Mouse (Mus musculus) forebrain, embryonic 15.5 days (tissue): ENCODE data around the gene Tshz3. TPM values are rescaled to one million over a fixed set of nuclear protein-coding genes. Genes with fewer than 3 reads are reported as not detected.

Source experiments
- ATAC-seq: fragments of 200-750 bp; cut with Nextera tagmentation; replicated peaks from 2 replicates; pipeline ENCODE4 v1.8.0; 2017; ENCODE audit warnings: mild to moderate bottlenecking, moderate TSS enrichment, moderate library complexity
- H3K27ac ChIP-seq: fragments of 300-500 bp; sonication (generic); replicated peaks from 2 replicates; pipeline ENCODE4 v1.5.1; 2015; ENCODE audit warnings: mild to moderate bottlenecking, inconsistent platforms
- H3K27me3 ChIP-seq: fragments of 300-500 bp; sonication (generic); 2 replicates; pipeline ENCODE4 v1.6.1; 2015; ENCODE audit warnings: inconsistent platforms
- H3K36me3 ChIP-seq: fragments of 300-500 bp; sonication (generic); 2 replicates; pipeline ENCODE4 v1.6.1; 2015; ENCODE audit warnings: mild to moderate bottlenecking, inconsistent platforms
- H3K4me1 ChIP-seq: fragments of 300-500 bp; sonication (generic); 2 replicates; pipeline ENCODE4 v1.6.1; 2015; ENCODE audit warnings: inconsistent platforms
- H3K4me2 ChIP-seq: fragments of 300-500 bp; sonication (generic); replicated peaks from 2 replicates; pipeline ENCODE4 v1.6.1; 2015; ENCODE audit warnings: mild to moderate bottlenecking, inconsistent platforms
- H3K4me3 ChIP-seq: fragments of 300-500 bp; sonication (generic); 2 replicates; pipeline ENCODE4 v1.5.1; 2015; ENCODE audit warnings: mild to moderate bottlenecking, inconsistent platforms
- H3K9ac ChIP-seq: fragments of 300-500 bp; sonication (generic); replicated peaks from 2 replicates; pipeline ENCODE4 v1.6.1; 2015; ENCODE audit warnings: mild to moderate bottlenecking, inconsistent platforms
- H3K9me3 ChIP-seq: fragments of 300-500 bp; sonication (generic); 2 replicates; pipeline ENCODE4 v1.6.1; 2016; ENCODE audit warnings: inconsistent platforms
- WGBS: fragments of 180-500 bp; shearing (Covaris S2); methylation state at CpG from one replicate; pipeline ENCODE4 v1.1.7; 2015; ENCODE audit warnings: mixed read lengths; 5-methylcytosine and 5-hydroxymethylcytosine counted together
- polyA plus RNA-seq: library from polyadenylated mRNA; unstranded; fragments of >200 nt; fragmentation: Nextera tagmentation; extraction: Ambion mirVana; gene quantifications from 2 replicates; pipeline ENCODE4 v1.2.1, GENCODE M21; 2015

Tshz3 gene
- polyA plus RNA-seq, 1 experiment from 2014 or later = 20.0 TPM

DNA sequence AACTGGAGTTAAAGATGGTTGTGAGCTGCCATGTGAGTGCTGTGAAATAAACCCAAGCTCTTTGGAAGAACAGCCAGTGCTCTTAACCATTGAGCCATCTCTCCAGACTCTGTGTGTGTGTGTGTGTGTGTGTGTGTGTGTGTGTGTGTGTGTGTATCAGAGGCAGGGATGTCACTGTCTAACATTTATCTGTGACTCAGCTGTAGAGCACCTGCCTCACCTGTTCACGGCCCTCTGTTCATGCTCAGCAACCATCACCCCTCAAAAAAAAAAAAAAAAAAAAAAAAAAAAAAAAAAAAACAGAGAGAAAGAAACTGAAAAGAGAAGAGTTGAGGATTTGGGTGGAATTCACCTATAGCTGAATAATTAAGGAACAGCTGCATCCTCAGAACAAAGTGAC is 10.4 kb upstream of the Tshz3 start:
- 82% methylated on average over 1 of the region's 1 CpGs for WGBS
- no peak overlapping the region for H3K4me2 ChIP-seq
- no peak overlapping the region for H3K27ac ChIP-seq
- no peak overlapping the region for H3K4me3 ChIP-seq
- H3K4me1 ChIP-seq = peaks cover 14% of the 10 kb centered on the region
- H3K36me3 ChIP-seq = no peaks in the 10 kb centered on the region
- peaks cover 33% of the 10 kb centered on the region for H3K27me3 ChIP-seq
- no peaks in the 10 kb centered on the region for H3K9me3 ChIP-seq
- ATAC-seq = no peak
- H3K9ac ChIP-seq = no peak overlapping the region

DNA sequence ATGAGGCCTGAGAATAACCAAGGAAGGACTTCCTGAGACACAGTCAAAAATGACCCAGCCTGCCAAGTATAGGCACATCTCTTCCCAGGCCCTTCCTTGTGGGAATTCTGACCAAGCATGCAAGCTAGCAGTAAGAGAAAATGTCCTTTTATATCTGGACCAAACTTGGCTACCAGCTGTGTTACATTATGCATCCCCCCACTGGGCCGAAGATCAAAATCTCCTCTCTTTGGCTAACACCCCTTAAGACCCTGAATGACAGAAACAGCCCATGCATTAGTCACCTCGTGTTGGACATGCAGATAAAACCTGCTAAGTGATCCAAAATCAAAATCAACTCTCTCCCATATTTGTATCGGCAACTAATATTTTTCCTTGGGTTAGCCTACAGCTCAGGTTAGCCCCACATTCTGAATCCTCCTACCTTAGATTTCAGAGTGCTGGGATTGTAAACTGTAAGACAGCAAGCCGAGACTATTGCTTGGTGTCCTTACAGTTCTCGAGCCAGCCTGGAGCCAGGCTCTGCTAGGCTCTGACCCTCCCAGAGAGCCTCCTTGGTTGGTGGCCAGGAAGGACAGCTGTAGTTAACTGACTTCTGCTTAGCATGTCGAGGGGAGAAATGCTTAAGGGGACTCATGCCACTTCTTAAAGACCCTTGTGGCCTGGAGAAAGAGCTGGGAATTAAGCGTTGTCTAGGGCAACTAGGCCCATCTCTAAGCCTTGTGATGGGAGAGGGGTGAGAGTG is 8.7 kb upstream of the Tshz3 start:
- no peaks in the 10 kb centered on the region for H3K36me3 ChIP-seq
- WGBS = 70% methylated on average over 7 of the region's 7 CpGs
- peaks cover 16% of the 10 kb centered on the region for H3K4me1 ChIP-seq
- H3K4me3 ChIP-seq = no peak overlapping the region
- H3K9ac ChIP-seq = no peak overlapping the region
- peaks cover 49% of the 10 kb centered on the region for H3K27me3 ChIP-seq
- no peak overlapping the region for H3K4me2 ChIP-seq
- H3K9me3 ChIP-seq = no peaks in the 10 kb centered on the region
- no peak for ATAC-seq
- no peak overlapping the region for H3K27ac ChIP-seq

DNA sequence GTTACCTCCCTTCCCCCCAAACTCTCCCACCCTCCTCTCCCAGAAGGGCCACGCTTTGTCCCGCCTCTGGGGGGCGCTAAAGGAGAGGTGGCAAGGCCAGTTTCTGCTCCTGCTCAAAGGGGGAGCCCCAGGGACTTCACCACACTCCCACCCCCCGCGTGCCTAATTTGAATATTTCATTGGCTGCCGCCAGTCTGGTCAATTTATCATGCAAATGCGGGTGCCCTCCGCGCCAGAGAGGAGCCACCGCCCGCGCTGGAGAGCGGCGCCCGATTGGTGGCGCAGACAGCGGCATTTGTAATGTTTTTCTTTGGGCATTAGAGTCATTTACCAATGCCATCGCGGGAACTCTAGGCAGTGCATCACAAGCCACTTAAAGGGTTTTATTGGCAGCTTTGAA is 7.4 kb upstream of the Tshz3 start:
- Histone ChIP-seq H3K4me3 (no peak overlapping the region), H3K9ac (no peak overlapping the region), H3K27ac (no peak overlapping the region), H3K9me3 (no peaks in the 10 kb centered on the region), H3K4me1 (peaks cover 21% of the 10 kb centered on the region), H3K27me3 (peaks cover 59% of the 10 kb centered on the region), H3K36me3 (no peaks in the 10 kb centered on the region), H3K4me2 (no peak overlapping the region; the same call in 1 of the 2 replicates)
- WGBS = under 1% methylated on average over 19 of the region's 19 CpGs
- peak; percentile 29; the same call in 1 of the 2 replicates for ATAC-seq

DNA sequence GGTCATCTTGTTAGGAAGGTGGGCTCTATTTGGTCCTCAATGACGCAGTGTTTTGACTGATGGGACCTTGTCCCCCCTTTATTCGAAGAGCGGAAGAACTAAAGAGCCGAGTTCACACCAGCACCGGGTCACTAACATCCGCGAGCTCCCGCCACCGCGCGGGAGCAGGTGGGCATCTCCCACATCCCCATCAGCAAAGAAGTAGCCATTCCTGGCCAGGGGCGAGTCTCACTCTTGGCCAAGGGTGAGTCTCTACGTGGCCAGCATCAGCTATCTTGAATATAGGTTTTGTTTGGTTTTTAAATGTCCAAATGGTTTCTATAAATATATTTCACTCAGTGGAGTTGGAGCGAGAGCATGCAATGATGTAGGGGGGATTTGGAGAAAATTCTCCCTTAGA is 6.3 kb upstream of the Tshz3 start:
- H3K4me2 ChIP-seq = no peak overlapping the region
- peaks cover 29% of the 10 kb centered on the region for H3K4me1 ChIP-seq
- ATAC-seq = no peak
- no peaks in the 10 kb centered on the region for H3K9me3 ChIP-seq
- no peaks in the 10 kb centered on the region for H3K36me3 ChIP-seq
- peaks cover 63% of the 10 kb centered on the region for H3K27me3 ChIP-seq
- H3K4me3 ChIP-seq = no peak overlapping the region
- H3K9ac ChIP-seq = no peak overlapping the region
- 1% methylated on average over 14 of the region's 14 CpGs for WGBS
- no peak overlapping the region for H3K27ac ChIP-seq

DNA sequence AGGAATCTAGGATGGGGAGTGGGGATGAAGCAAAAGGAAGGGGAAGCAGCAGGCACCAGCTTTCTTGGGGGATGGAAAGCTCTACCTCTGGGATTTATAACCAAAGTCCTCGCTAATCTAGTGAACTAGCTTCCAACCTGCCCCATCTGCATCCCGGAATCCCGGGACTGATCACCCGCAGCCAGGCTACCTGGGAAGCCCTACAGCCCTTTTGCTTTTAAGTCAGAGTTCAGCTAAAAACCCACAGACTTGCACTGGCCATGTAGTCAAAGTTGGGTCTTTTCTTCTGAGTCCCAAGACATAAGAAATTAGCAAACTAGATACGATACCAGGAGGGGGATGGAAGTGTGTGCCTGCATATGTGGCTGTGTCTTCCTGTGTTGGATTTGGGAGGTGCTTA is 5.5 kb upstream of the Tshz3 start:
- Histone ChIP-seq H3K27me3 (peaks cover 63% of the 10 kb centered on the region), H3K4me2 (no peak overlapping the region), H3K4me3 (no peak overlapping the region), H3K9me3 (no peaks in the 10 kb centered on the region), H3K36me3 (no peaks in the 10 kb centered on the region), H3K4me1 (peaks cover 34% of the 10 kb centered on the region), H3K9ac (no peak overlapping the region), H3K27ac (no peak overlapping the region)
- no peak for ATAC-seq
- 13% methylated on average over 5 of the region's 5 CpGs for WGBS

DNA sequence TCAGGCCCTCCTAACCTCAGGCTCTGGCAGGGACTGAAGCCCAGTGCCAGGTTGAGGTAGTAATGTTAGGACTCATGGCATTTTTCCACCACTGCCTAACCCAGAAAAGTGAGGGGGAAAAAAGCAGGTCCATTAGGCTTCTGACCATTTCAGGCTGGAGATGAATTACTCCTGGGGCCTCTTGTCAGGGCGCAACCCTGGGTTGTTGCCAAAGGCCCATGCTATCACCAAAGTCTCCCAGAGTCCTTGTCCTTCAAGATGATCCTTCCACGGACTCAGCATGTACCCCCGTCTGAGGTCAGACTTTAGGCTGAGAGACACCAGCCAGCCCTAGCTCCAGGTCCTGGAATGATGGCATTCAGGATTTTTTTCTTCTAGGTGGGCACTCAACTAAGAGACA is 4.8 kb upstream of the Tshz3 start:
- peaks cover 34% of the 10 kb centered on the region for H3K4me1 ChIP-seq
- no peak overlapping the region for H3K4me2 ChIP-seq
- no peak overlapping the region for H3K4me3 ChIP-seq
- no peaks in the 10 kb centered on the region for H3K36me3 ChIP-seq
- 38% methylated on average over 3 of the region's 3 CpGs for WGBS
- no peak for ATAC-seq
- no peaks in the 10 kb centered on the region for H3K9me3 ChIP-seq
- H3K27me3 ChIP-seq = peaks cover 63% of the 10 kb centered on the region
- no peak overlapping the region for H3K9ac ChIP-seq
- no peak overlapping the region for H3K27ac ChIP-seq

DNA sequence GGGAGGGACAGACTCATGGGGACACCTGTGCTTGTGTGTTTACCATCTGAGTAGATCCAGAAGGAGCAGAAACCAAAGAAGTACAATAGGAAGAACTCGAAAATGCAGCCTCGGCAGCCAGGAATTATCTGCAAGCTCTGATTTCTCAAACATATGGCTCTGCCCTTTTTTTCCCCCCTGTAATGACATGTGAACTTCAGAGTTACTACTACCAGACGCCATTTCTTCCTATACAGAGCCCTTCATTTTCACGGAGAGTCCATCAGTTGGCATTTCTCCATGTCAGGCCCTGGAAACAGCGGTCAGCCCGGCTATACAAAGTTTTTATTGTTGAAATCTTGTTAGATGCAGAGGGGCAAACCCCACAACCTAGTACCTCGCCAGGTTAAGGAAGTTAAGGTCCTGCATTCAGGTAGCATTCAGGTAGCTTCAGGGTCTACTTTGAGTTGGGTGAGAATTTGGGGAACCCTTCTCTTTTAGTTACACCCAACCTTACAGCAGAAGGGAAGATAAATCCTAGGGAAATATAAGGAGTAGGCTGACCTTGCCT is 3.2 kb upstream of the Tshz3 start:
- H3K4me1 ChIP-seq = peaks cover 47% of the 10 kb centered on the region
- H3K9me3 ChIP-seq = no peaks in the 10 kb centered on the region
- no peak overlapping the region for H3K9ac ChIP-seq
- H3K4me3 ChIP-seq = peak overlapping the region; percentile 90
- ATAC-seq = no peak
- 15% methylated on average over 7 of the region's 7 CpGs for WGBS
- H3K27ac ChIP-seq = no peak overlapping the region
- H3K4me2 ChIP-seq = peak overlapping the region; percentile 94
- H3K36me3 ChIP-seq = no peaks in the 10 kb centered on the region
- H3K27me3 ChIP-seq = peaks cover 58% of the 10 kb centered on the region

DNA sequence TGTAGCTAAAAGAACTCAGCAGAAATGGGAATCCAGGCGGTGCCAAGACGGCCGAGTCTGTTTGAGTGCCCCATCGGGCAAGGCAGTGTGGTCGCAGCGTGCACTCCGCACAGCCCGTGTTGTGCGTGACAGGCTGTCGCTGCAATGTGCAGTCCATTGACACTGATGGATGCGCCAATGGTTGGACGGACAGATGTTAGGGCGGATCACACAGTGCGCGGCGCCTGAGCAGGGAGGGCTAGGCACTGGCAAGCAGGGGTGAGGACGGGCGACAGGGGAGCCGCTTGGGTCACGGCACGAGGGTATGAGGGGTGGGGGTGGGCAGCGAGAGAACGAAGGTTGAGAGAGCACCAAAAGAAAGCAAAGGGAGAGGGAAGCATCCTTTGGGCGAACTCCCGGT is 2.6 kb upstream of the Tshz3 start:
- Histone ChIP-seq H3K9ac (peak overlapping the region; percentile 51), H3K9me3 (no peaks in the 10 kb centered on the region), H3K4me2 (peak overlapping the region; percentile 94), H3K36me3 (no peaks in the 10 kb centered on the region), H3K4me3 (peak overlapping the region; percentile 90), H3K4me1 (peaks cover 50% of the 10 kb centered on the region), H3K27ac (no peak overlapping the region), H3K27me3 (peaks cover 53% of the 10 kb centered on the region)
- no peak for ATAC-seq
- WGBS = under 1% methylated on average over 25 of the region's 25 CpGs

DNA sequence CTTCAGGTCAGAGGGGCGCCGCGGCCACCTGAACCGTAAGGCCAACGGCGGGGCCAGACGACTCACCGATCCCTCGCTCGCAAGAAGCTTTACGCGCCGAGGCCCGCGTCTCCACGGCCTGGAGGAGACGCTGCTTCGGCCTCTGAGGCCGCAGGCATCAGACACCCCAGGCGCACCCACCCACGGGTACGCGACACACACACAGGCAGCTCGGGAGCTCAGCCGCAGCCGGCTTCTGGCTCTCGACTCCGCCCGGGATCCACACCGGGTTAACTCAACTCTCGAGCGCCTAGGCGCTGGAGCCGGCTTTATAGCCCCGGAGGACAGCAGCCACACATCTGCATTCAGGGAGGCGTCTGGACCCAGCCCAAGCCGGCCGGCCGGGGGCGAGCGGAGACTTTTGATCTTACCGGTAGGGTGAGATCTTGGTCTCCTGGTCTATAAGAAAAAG is 2.1 kb upstream of the Tshz3 start:
- Histone ChIP-seq H3K27me3 (peaks cover 47% of the 10 kb centered on the region), H3K27ac (peak overlapping the region; percentile 84), H3K36me3 (no peaks in the 10 kb centered on the region), H3K9ac (peak overlapping the region; percentile 51), H3K4me2 (peak overlapping the region; percentile 94), H3K4me1 (peaks cover 48% of the 10 kb centered on the region), H3K4me3 (peak overlapping the region; percentile 90), H3K9me3 (no peaks in the 10 kb centered on the region)
- WGBS = under 1% methylated on average over 42 of the region's 42 CpGs
- ATAC-seq = no peak

DNA sequence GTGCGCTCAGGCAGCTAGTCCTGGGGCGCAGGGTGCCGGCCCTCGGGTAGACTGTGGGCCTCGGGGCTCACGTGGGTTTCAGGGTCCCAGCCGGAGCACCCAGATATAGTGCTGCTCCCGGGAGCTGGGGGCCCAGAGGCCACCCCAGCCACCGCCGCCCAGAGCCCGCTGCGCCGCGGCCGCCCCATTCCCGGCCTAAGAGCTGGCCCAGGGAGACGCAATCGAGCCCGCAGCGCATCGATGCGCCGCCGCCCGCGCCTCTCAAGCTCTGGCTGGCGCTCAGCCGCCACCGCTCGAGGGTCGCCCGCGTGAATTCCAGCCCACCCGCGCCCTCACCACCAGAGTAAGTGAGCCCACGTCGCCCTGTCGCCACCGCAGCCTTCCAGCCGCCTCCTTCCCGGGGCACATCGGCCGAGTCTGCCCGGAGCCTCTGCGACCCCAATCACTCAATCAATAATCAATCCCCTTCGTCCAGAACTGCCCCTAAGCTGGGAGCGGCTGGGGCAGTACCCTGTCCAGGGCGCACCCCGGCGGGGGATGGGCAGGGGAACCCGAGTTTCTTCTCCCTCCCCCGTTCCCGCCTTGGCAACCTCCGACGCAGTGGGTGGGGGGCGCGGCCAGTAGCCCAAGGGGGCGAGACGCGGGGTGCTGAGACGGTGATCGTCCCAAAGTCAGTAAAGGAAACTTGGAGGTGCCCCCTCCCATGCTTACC is 1.4 kb upstream of the Tshz3 start:
- Histone ChIP-seq H3K4me2 (peak overlapping the region; percentile 94), H3K9me3 (no peaks in the 10 kb centered on the region), H3K27me3 (peaks cover 40% of the 10 kb centered on the region), H3K36me3 (no peaks in the 10 kb centered on the region), H3K4me1 (peaks cover 46% of the 10 kb centered on the region), H3K9ac (peak overlapping the region; percentile 78), H3K27ac (peak overlapping the region; percentile 84), H3K4me3 (peak overlapping the region; percentile 90)
- ATAC-seq = peak; percentile 24
- under 1% methylated on average over 61 of the region's 62 CpGs for WGBS

DNA sequence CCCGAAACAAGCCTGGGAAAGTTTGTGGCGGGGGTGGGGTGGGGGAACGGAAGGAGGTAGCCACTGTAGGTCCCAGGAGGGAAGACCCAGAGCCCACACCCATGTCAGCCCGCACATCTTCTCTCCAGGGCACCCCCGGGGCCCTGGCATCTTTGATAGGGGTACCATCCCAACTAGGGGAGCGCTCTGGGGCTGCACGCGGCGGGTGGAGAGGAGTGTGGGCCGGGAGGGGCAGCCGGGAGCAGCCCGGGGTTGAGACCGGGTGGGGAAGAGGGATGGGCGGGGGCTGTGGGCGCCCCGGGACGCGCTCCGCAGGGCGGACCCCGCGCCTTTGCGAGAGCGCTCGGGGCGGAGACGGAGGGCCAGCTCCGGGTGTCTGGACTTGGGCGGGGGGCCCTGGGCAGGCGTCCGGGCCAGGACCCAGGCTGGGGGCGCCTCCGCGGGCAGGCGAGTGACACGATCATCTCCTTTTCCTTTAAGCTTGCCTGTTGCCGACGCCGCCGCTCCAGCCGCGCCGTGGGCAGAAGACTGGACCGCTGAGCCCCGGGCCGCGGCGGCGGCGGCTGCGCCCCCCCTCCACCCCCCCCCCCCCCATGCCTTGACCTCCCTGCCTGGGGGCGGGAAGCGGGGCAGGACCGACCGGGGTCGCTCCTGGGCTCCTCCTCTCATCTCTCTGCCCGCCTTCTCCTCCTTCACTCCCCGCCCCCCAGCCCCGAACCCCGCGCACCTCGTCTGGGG is 631 bp upstream of the Tshz3 start:
- Histone ChIP-seq H3K4me2 (peak overlapping the region; percentile 94), H3K27ac (peak overlapping the region; percentile 84), H3K9me3 (no peaks in the 10 kb centered on the region), H3K27me3 (peaks cover 33% of the 10 kb centered on the region), H3K4me1 (peaks cover 44% of the 10 kb centered on the region), H3K4me3 (peak overlapping the region; percentile 90), H3K36me3 (no peaks in the 10 kb centered on the region), H3K9ac (peak overlapping the region; percentile 78)
- WGBS = under 1% methylated on average over 47 of the region's 62 CpGs
- peak; percentile 77 for ATAC-seq

DNA sequence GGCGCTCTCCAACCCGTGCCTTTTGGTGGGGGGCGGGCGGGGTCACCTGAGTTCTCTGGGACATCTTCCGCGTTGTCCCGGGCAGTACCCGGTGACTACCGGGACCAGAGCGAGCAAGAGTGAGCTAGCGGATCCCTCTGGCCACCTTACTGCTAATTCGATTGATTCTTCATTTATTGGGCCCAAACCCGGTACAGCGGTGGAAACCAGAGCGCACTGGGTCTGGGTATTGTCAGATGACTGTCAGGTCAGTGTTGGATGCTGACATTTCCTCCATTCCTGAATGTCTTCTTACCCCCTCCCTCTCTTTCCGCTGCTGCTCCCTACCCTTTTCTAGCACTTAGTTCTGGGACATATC is 650 bp downstream of the Tshz3 start:
- H3K9ac ChIP-seq = peak overlapping the region; percentile 78
- H3K4me3 ChIP-seq = peak overlapping the region; percentile 90
- H3K4me1 ChIP-seq = peaks cover 52% of the 10 kb centered on the region
- 0 out of 2 replicates have a peak, but pooled peaks have one; percentile 1 for ATAC-seq
- no peaks in the 10 kb centered on the region for H3K9me3 ChIP-seq
- under 1% methylated on average over 16 of the region's 16 CpGs for WGBS
- no peaks in the 10 kb centered on the region for H3K36me3 ChIP-seq
- H3K27ac ChIP-seq = peak overlapping the region; percentile 84
- H3K4me2 ChIP-seq = peak overlapping the region; percentile 94
- peaks cover 21% of the 10 kb centered on the region for H3K27me3 ChIP-seq
